Mouse (Mus musculus): ENCODE measurements around the gene Cdc73. TPM values are rescaled to one million over a fixed set of nuclear protein-coding genes. Genes with fewer than 3 reads are reported as not detected.
"Not testable (repeated sequence)": the region's sequence is repeated elsewhere in the genome, so short reads cannot be mapped to it uniquely, and the experiment has no call there.

Cdc73 gene
- polyA plus RNA-seq, 1 experiment from 2014 or later, result 28.4 TPM

DNA sequence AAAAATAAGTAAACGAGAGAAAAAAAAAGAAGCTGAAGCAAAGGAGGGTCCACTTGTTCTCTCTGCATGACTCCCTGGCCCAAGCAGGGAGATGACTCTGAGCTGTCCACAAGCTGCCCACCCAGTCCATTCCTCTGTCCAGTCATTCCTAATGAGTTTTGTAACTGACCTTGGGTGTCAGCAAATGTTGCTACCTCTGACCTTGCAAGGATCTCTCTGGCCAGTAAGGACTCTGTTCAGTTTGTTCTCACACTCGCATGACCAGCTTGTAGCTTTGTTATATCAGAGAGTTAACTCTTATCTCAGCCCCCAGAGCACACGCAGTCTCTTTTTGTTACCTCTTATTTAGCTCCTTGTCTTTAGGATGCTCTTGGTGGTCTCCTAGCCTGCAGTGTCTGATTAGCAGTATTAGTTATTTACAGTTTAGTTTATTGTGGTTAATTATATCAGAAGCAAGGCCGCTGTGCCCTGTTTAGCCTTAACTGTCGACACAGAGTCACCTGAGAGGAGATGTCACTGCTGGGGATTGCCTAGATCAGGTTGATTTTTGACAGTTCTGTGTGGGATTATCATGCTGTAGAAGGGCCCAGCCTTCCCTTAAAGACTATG, 21.9 kb upstream of the Cdc73 start:
- WGBS (ENCODE audit: insufficient replicate concordance), result 38% methylated on average over 5 of the region's 5 CpGs
- Histone ChIP-seq H3K36me3 (no peaks in the 10 kb centered on the region), H3K4me2 (no peak overlapping the region), H3K27ac (no peak overlapping the region), H3K4me1 (peaks cover 19% of the 10 kb centered on the region), H3K9me3 (replicated peaks) (no peaks in the 10 kb centered on the region), H3K27me3 (replicated peaks) (no peaks in the 10 kb centered on the region), H3K9ac (no peak overlapping the region), H3K4me3 (no peak overlapping the region)
- ATAC-seq, result peak; percentile 84

DNA sequence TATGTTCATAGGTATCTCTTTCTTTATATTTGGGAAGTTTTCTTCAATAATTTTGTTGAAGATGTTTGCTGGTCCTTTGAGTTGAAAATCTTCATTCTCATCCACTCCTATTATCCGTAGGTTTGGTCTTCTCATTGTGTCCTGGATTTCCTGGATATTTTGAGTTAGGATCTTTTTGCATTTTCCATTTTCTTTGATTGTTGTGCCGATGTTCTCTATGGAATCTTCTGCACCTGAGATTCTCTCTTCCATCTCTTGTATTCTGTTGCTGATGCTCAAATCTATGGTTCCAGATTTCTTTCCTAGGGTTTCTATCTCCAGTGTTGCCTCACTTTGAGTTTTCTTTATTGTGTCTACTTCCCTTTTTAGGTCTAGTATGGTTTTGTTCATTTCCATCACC, 13.3 kb upstream of the Cdc73 start, which contains the start of gene Glrx2:
TSS of gene Glrx2 (plus strand) at position 301 of the 400 bp plus-strand sequence.
- not testable (repeated sequence) for ATAC-seq; H3K4me1 ChIP-seq; H3K27ac ChIP-seq; H3K9ac ChIP-seq; H3K36me3 ChIP-seq; H3K27me3 ChIP-seq (replicated peaks); H3K4me2 ChIP-seq; H3K4me3 ChIP-seq; H3K9me3 ChIP-seq (replicated peaks)
- no CpG with 5 or more reads among the region's 2 CpGs for WGBS (ENCODE audit: insufficient replicate concordance)

DNA sequence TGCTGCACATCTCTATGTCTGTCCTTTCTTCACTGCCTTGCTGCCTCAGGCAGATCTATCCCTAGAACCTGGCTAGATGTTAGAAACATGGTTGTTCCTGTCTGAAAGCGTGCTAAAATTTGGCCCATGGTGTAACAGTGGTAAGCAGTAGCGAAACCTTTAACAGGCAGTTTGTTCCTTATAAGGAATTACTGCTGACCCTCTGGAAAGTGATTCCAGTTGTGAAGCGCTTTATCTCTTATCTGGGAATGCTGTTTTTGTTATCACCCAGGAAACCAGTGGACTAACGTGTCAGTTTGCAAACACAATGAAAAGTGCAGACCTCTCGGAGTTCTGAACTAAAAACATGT, 7.9 kb upstream of the Cdc73 start:
- Histone ChIP-seq H3K4me3 (no peak overlapping the region), H3K36me3 (no peaks in the 10 kb centered on the region), H3K9ac (no peak overlapping the region), H3K27me3 (replicated peaks) (no peaks in the 10 kb centered on the region), H3K9me3 (replicated peaks) (no peaks in the 10 kb centered on the region), H3K4me2 (no peak overlapping the region), H3K27ac (no peak overlapping the region), H3K4me1 (no peaks in the 10 kb centered on the region)
- WGBS (ENCODE audit: insufficient replicate concordance), result 50% methylated on average over 5 of the region's 5 CpGs
- no peak for ATAC-seq

DNA sequence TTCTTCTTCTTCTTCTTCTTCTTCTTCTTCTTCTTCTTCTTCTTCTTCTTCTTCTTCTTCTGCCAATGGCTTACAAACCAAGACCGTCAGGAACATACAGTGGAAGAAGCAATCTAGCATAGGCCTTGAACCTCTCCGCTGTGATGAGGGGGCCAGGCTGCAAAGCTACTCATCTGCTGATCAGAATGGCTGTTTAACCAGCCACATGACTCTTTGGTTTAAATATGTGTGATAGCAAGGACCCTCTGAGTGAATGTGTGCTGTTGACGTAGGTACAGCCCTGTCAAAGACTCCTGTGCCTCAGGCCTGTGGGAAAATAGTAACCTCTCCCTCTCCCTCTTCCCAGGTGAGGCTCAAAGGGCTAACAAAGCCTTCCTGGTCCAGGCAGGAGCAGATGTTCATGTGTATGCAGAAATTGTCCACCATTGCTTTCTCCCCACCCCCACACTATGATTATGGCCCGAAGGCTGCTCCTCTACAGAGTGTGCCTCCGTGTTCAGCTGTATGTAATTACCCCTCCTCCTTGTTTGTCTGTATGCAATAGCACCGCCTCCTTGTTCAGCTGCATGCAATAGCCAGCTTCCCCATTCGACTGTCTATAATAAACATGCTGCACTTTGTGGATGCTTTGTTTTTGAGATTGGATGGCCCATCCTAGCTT, 7.4 kb upstream of the Cdc73 start:
- WGBS (ENCODE audit: insufficient replicate concordance), result 52% methylated on average over 7 of the region's 7 CpGs
- no peaks in the 10 kb centered on the region for H3K9me3 ChIP-seq (replicated peaks)
- peak; percentile 44; the same call in 1 of the 2 replicates for ATAC-seq
- H3K27ac ChIP-seq, result no peak overlapping the region
- H3K4me1 ChIP-seq, result no peaks in the 10 kb centered on the region
- H3K9ac ChIP-seq, result no peak overlapping the region
- H3K4me2 ChIP-seq, result no peak overlapping the region
- H3K36me3 ChIP-seq, result no peaks in the 10 kb centered on the region
- 0 out of 2 replicates have a peak, but pooled peaks cover 2% of the 10 kb centered on the region for H3K27me3 ChIP-seq (replicated peaks)
- no peak overlapping the region for H3K4me3 ChIP-seq

DNA sequence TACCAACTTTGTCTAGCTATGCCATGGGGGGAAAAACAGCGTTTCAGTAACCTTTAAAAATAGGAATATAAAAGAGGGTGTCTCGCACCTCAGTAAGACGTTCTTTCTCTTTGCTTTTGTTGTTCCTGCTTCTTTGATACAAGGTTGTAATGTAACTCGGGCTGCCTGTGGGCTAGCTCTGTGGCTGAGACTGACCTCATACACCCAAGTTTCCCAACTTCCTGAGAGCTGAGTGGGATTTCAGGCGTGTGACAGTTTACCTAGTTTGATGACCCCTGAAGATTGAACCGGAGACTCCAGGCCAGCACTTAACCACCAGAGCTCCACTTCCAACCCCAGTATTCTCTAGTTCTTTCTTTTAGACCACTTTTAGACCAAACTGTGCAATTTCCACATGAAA, 5.7 kb upstream of the Cdc73 start:
- no peak for ATAC-seq
- Histone ChIP-seq H3K9me3 (replicated peaks) (no peaks in the 10 kb centered on the region), H3K9ac (no peak overlapping the region), H3K4me1 (peaks cover 2% of the 10 kb centered on the region), H3K27ac (no peak overlapping the region), H3K36me3 (no peaks in the 10 kb centered on the region), H3K4me2 (no peak overlapping the region), H3K27me3 (replicated peaks) (peaks cover 7% of the 10 kb centered on the region; the same call in 1 of the 2 replicates), H3K4me3 (no peak overlapping the region)
- WGBS (ENCODE audit: insufficient replicate concordance), result 48% methylated on average over 6 of the region's 6 CpGs

DNA sequence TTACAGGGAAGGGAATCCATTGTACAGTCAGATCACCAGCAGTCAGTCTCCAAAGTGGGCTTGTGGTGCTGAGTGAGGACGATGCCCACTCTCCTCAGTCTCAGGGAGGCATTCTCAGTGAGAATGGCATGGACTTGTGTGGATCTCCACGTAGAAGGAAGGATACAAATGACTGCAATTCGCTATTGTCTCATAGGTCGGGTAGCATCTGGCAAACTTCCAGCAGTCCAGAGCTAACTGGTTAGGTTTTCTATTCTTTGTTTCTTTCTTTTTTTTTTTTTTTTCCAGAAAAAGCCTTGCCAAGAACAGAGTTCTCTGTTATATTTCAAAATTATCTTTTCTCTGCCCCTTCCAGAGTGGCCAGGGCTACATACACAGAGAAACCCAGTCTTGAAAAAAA, 4.3 kb upstream of the Cdc73 start:
- Histone ChIP-seq H3K36me3 (no peaks in the 10 kb centered on the region), H3K9me3 (replicated peaks) (no peaks in the 10 kb centered on the region), H3K27ac (no peak overlapping the region), H3K4me2 (no peak overlapping the region), H3K4me3 (no peak overlapping the region), H3K27me3 (replicated peaks) (peaks cover 7% of the 10 kb centered on the region; the same call in 1 of the 2 replicates), H3K9ac (no peak overlapping the region), H3K4me1 (peaks cover 6% of the 10 kb centered on the region)
- ATAC-seq, result no peak
- WGBS (ENCODE audit: insufficient replicate concordance), result 66% methylated on average over 4 of the region's 4 CpGs

DNA sequence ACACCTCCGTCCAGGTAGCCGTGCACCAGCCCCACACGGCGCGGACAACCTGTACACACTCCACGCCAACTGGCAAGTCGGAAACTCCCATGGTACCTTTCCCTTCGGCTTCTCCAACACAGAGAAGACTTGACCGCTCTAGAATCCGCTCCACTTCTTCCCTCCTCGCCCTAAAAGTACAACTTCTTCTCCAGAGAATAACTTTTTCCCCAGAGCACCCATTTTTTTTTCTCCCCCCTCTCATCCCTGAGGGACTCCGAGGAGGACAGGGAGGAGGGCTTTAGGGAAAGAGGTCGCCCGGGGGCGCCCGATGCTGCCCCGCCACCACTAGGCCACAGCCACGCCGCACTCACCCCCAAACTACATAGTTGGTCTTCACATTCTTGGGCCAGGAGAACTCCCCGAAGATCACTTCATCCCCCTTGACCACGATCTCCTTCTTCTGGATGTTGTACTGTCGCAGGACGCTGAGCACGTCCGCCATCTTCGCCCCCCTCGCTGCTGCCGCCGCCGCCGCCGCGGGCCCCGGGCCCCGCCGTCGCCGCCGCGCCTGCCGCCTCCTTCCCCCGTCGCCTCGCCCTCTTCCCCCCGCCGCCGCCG, 452 bp downstream of the Cdc73 start:
- Histone ChIP-seq H3K27me3 (replicated peaks) (peaks cover 7% of the 10 kb centered on the region; the same call in 1 of the 2 replicates), H3K4me2 (peak overlapping the region; percentile 86), H3K4me1 (peaks cover 22% of the 10 kb centered on the region), H3K9ac (peak overlapping the region; percentile 93), H3K27ac (peak overlapping the region; percentile 94), H3K36me3 (peaks cover 11% of the 10 kb centered on the region), H3K9me3 (replicated peaks) (no peaks in the 10 kb centered on the region), H3K4me3 (peak overlapping the region; percentile 92)
- ATAC-seq, result peak; percentile 62
- under 1% methylated on average over 42 of the region's 48 CpGs for WGBS (ENCODE audit: insufficient replicate concordance)

DNA sequence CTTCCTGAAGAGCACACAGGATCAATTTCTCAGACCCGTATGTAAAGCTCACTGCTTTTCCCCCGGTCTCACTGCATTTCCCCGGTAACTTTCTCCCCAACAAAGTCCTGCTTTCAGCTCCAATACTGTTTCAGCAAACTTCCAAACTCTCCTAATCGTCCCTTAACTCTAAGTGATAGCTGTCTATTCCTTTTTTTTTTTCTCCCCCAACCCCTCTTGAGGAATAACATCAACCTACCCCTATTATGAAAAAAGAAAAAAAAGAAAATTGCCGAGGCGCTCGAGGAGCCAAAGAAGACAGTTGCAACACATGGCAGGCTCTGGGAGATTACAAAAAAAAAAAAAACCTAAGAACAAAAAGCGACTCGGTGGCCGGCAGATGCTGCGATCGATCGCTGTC, 957 bp downstream of the Cdc73 start:
- peaks cover 7% of the 10 kb centered on the region; the same call in 1 of the 2 replicates for H3K27me3 ChIP-seq (replicated peaks)
- peaks cover 16% of the 10 kb centered on the region for H3K36me3 ChIP-seq
- WGBS (ENCODE audit: insufficient replicate concordance), result 1% methylated on average over 13 of the region's 13 CpGs
- no peaks in the 10 kb centered on the region for H3K9me3 ChIP-seq (replicated peaks)
- ATAC-seq, result no peak
- peak overlapping the region; percentile 86 for H3K4me2 ChIP-seq
- peak overlapping the region; percentile 92 for H3K4me3 ChIP-seq
- peak overlapping the region; percentile 94 for H3K27ac ChIP-seq
- peaks cover 22% of the 10 kb centered on the region for H3K4me1 ChIP-seq
- H3K9ac ChIP-seq, result peak overlapping the region; percentile 93

DNA sequence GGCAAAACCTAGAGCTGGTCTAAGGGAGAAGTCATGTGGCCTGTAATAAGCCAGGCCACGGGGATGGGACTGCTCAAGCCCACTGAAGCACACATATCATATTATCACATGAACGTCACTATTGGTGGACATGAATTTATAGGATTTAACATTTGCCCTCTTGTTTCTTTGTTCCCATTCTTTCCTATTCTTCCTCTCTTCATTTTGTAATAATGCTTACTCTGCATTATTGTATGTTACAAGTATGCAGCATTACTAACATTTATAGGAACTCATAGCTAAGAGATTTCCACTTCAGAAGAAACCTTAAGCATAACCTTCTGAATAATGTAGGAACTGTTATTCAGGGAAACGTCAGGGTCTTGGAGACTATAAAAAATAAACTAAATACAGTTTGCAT, 17.8 kb downstream of the Cdc73 start:
- no peak overlapping the region for H3K27ac ChIP-seq
- no peak overlapping the region for H3K4me2 ChIP-seq
- H3K9ac ChIP-seq, result no peak overlapping the region
- H3K36me3 ChIP-seq, result peaks cover 64% of the 10 kb centered on the region
- H3K4me1 ChIP-seq, result no peaks in the 10 kb centered on the region
- H3K27me3 ChIP-seq (replicated peaks), result no peaks in the 10 kb centered on the region
- no peak overlapping the region for H3K4me3 ChIP-seq
- no peak for ATAC-seq
- 82% methylated on average over 3 of the region's 3 CpGs for WGBS (ENCODE audit: insufficient replicate concordance)
- no peaks in the 10 kb centered on the region for H3K9me3 ChIP-seq (replicated peaks)

DNA sequence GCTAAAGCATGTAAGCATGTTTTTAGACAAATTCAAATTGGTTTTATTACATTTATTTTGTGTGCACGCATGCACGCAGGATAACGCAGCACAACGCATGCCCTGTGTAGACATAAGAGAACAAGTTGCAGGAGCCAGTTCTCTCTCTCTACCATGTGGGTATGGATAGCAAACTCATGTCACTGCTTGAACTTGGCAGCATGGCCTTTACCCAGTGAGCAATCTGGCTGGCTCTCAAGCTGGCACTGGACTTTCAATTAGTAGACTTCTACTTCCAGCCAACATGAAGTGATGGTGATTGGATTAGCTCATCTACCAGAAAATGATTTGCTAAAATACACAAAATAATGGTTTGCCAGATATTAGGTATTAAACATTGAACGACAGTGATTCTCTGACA, 21.6 kb downstream of the Cdc73 start:
- Histone ChIP-seq H3K27me3 (replicated peaks) (no peaks in the 10 kb centered on the region), H3K9me3 (replicated peaks) (no peaks in the 10 kb centered on the region), H3K4me3 (no peak overlapping the region), H3K4me1 (no peaks in the 10 kb centered on the region), H3K27ac (no peak overlapping the region), H3K4me2 (no peak overlapping the region), H3K36me3 (peaks cover 68% of the 10 kb centered on the region), H3K9ac (no peak overlapping the region)
- ATAC-seq, result no peak
- WGBS (ENCODE audit: insufficient replicate concordance), result 90% methylated on average over 5 of the region's 5 CpGs

DNA sequence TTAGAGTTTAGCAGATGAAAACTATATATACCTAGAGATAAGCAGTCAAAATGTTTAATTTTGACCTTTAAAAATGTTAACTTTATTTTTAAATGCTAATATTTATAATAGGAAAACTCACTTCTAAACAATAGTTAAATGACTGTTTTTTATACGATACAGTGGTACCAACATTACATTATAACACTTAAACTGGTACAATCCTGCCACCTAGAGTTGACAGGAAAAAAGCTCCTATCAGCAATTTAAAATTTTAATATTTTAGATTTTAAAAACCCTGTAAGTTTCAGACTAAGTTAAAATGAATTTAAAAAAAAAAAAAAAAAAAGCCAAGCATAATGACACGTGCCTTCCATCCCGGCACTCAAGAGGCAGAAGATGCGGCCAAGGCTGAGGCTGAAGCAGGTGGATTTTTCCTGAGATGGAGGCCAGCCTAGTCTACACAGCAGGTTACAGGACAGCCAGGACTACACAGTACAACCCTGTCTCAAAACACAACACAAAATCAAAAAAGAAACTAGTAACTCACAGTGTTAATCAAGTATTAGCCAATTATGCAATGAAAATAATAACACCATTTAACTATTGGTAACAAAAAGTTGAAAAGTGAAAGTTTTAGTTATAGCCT, 26.8 kb downstream of the Cdc73 start:
- 95% methylated on average over 4 of the region's 4 CpGs for WGBS (ENCODE audit: insufficient replicate concordance)

DNA sequence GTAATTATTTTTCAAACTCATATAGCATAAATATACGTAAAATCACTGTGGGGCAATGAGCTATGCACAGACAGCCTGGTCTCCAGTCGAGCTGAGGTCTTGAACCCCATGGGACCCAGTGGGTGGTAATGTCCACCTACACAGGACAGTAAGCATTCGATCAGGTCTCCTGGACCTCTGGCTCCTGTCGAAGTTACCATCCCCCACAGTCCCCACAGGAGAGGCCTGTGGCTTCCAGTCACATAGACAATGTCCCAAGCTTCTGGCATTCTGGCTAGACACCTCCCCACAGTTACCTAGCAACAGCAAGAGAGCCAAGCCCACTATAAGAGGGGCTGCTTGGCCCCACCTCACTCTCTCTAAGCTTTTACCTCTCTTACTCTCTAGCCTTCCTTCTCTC, 37.9 kb downstream of the Cdc73 start:
- not testable (repeated sequence) for H3K27me3 ChIP-seq (replicated peaks); H3K27ac ChIP-seq; H3K9ac ChIP-seq; H3K4me3 ChIP-seq; H3K4me1 ChIP-seq; ATAC-seq; H3K9me3 ChIP-seq (replicated peaks); H3K4me2 ChIP-seq
- WGBS (ENCODE audit: insufficient replicate concordance), result 75% methylated on average over 4 of the region's 4 CpGs
- peaks cover 62% of the 10 kb centered on the region for H3K36me3 ChIP-seq

More for the DNA sequence above, 26.8 kb downstream of the Cdc73 start:
- no peak overlapping the region for H3K9ac ChIP-seq
- H3K36me3 ChIP-seq, result peaks cover 64% of the 10 kb centered on the region
- H3K4me1 ChIP-seq, result no peaks in the 10 kb centered on the region
- no peak for ATAC-seq
- H3K9me3 ChIP-seq (replicated peaks), result no peaks in the 10 kb centered on the region
- H3K4me3 ChIP-seq, result no peak overlapping the region
- no peaks in the 10 kb centered on the region for H3K27me3 ChIP-seq (replicated peaks)
- H3K27ac ChIP-seq, result no peak overlapping the region
- no peak overlapping the region for H3K4me2 ChIP-seq
